Mouse (Mus musculus): ENCODE measurements around the gene Asl. TPM values are rescaled to one million over a fixed set of nuclear protein-coding genes. Genes with fewer than 3 reads are reported as not detected.

The Asl gene
- polyA plus RNA-seq, 1 experiment from 2014 or later: 27.3 TPM

DNA sequence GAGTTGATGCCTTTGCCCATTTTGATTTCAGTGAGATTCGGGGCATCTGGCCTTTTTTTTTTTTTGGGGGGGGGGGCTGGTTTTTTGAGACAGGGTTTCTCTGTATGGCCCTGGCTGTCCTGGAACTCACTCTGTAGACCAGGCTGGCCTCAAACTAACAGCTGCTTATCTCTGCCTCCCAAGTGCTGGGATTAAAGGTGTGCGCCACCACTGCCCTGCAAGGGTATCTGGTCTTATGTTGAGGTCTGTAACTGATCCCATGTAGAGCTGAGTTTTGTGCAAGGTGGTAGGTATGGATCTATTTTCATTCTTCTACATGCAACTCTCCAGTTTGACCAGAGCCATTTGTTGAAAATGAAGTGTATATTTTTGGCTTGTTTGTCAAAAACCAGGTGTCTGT lies 27.3 kb upstream of the Asl start:
- Histone ChIP-seq H3K4me3 (ENCODE audit: low read depth, low read length) (no peak overlapping the region), H3K27me3 (replicated peaks; ENCODE audit: insufficient read depth, low read length) (no peaks in the 10 kb centered on the region), H3K9me3 (ENCODE audit: low read length) (no peaks in the 10 kb centered on the region), H3K9ac (replicated peaks; ENCODE audit: low read depth) (no peak overlapping the region), H3K27ac (ENCODE audit: low read length) (no peak overlapping the region), H3K36me3 (ENCODE audit: insufficient read depth, low read length) (0 out of 2 replicates have a peak, but pooled peaks cover 5% of the 10 kb centered on the region), H3K4me1 (ENCODE audit: insufficient read depth, low read depth, low read length) (no peaks in the 10 kb centered on the region), H3K4me2 (replicated peaks; ENCODE audit: low read depth, low read length) (no peak overlapping the region)
- ATAC-seq (no peak), DNase-seq (ENCODE audit: low spot score) (no peak)
- 89% methylated on average over 2 of the region's 2 CpGs for WGBS
- no peak for TF ChIP-seq EP300 (IDR thresholded peaks at IDR 0.05)
- TF ChIP-seq CTCF (IDR thresholded peaks at IDR 0.05): no peak

DNA sequence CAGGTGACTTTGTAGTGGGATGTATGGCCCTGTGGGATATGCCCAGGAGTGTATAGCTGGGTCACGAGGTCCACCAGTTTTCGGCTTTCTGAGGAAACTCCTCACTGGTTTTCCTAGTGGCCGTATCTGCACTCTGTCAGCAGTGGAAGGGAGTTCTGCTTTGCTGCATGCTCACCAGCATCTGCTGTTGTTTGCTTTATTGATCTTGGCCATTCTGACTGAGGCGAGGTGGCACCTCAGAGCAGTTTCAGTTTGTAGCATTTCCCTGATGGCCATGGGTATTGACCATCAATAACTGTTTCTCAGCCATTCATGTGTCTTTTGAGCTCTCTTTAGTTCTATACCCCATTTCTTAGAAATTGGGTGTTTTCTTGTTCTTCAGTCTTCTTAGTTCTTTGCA lies 26.6 kb upstream of the Asl start:
- no peak for DNase-seq (ENCODE audit: low spot score)
- Histone ChIP-seq H3K36me3 (ENCODE audit: insufficient read depth, low read length) (0 out of 2 replicates have a peak, but pooled peaks cover 5% of the 10 kb centered on the region), H3K4me2 (replicated peaks; ENCODE audit: low read depth, low read length) (no peak overlapping the region), H3K9me3 (ENCODE audit: low read length) (no peaks in the 10 kb centered on the region), H3K4me3 (ENCODE audit: low read depth, low read length) (no peak overlapping the region), H3K27ac (ENCODE audit: low read length) (no peak overlapping the region), H3K4me1 (ENCODE audit: insufficient read depth, low read depth, low read length) (no peaks in the 10 kb centered on the region), H3K27me3 (replicated peaks; ENCODE audit: insufficient read depth, low read length) (no peaks in the 10 kb centered on the region), H3K9ac (replicated peaks; ENCODE audit: low read depth) (no peak overlapping the region)
- WGBS: 97% methylated on average over 4 of the region's 4 CpGs
- no peak for TF ChIP-seq EP300 (IDR thresholded peaks at IDR 0.05)
- no peak for TF ChIP-seq CTCF (IDR thresholded peaks at IDR 0.05)
- ATAC-seq: no peak

DNA sequence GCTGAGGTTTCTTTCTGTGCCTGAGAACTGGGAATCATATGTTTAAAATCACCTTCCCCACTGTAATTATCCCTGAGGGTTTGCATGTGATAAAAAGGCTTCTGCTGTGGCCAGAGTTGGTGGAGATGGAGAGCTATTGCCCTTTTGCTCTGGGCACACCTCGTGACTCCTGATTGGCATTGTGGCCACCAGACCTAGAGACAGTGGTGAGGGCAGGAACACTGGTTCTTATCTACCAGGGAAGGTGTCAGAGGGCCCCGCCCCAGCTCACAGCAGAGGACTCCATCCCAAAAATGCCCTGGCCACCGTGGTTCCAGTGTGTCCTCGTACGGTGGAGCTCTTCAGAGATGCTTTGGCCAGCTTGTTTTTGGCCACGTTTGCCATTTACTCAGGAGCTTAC lies 23.9 kb upstream of the Asl start:
- no peak for DNase-seq (ENCODE audit: low spot score)
- H3K9ac ChIP-seq (replicated peaks; ENCODE audit: low read depth): no peak overlapping the region
- H3K4me2 ChIP-seq (replicated peaks; ENCODE audit: low read depth, low read length): no peak overlapping the region
- no peak overlapping the region for H3K4me3 ChIP-seq (ENCODE audit: low read depth, low read length)
- H3K27ac ChIP-seq (ENCODE audit: low read length): no peak overlapping the region
- WGBS: 93% methylated on average over 6 of the region's 6 CpGs
- TF ChIP-seq CTCF (IDR thresholded peaks at IDR 0.05) (no peak), EP300 (IDR thresholded peaks at IDR 0.05) (no peak)
- no peaks in the 10 kb centered on the region for H3K4me1 ChIP-seq (ENCODE audit: insufficient read depth, low read depth, low read length)
- H3K27me3 ChIP-seq (replicated peaks; ENCODE audit: insufficient read depth, low read length): no peaks in the 10 kb centered on the region
- H3K36me3 ChIP-seq (ENCODE audit: insufficient read depth, low read length): peaks cover 9% of the 10 kb centered on the region; the same call in 1 of the 2 replicates
- ATAC-seq: no peak
- no peaks in the 10 kb centered on the region for H3K9me3 ChIP-seq (ENCODE audit: low read length)

DNA sequence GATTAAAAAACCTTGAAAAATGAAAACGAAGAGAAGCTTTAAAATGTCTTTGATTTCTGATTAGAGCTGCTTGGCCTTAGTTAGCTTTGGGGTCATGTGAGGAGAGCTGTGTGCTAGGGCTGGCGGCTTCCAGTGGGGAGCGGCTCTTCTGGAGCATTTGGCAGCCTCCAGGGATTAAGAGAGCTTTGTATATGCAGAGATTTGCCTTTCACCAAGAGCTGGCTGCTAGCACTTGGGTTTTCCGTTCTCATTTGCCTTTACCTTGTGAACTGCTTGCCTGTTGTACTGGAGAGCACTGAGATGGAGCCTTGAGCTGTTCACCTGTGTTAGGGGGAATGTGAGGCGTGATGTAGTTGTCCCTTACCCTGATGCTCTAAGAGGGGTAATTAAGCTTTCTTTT lies 23.5 kb upstream of the Asl start:
- Histone ChIP-seq H3K27me3 (replicated peaks; ENCODE audit: insufficient read depth, low read length) (no peaks in the 10 kb centered on the region), H3K4me2 (replicated peaks; ENCODE audit: low read depth, low read length) (no peak overlapping the region), H3K27ac (ENCODE audit: low read length) (no peak overlapping the region), H3K9ac (replicated peaks; ENCODE audit: low read depth) (no peak overlapping the region), H3K4me1 (ENCODE audit: insufficient read depth, low read depth, low read length) (no peaks in the 10 kb centered on the region), H3K4me3 (ENCODE audit: low read depth, low read length) (no peak overlapping the region), H3K9me3 (ENCODE audit: low read length) (no peaks in the 10 kb centered on the region), H3K36me3 (ENCODE audit: insufficient read depth, low read length) (peaks cover 9% of the 10 kb centered on the region)
- TF ChIP-seq EP300 (IDR thresholded peaks at IDR 0.05): no peak
- TF ChIP-seq CTCF (IDR thresholded peaks at IDR 0.05): no peak
- no peak for DNase-seq (ENCODE audit: low spot score)
- no peak for ATAC-seq
- WGBS: 84% methylated on average over 5 of the region's 5 CpGs

DNA sequence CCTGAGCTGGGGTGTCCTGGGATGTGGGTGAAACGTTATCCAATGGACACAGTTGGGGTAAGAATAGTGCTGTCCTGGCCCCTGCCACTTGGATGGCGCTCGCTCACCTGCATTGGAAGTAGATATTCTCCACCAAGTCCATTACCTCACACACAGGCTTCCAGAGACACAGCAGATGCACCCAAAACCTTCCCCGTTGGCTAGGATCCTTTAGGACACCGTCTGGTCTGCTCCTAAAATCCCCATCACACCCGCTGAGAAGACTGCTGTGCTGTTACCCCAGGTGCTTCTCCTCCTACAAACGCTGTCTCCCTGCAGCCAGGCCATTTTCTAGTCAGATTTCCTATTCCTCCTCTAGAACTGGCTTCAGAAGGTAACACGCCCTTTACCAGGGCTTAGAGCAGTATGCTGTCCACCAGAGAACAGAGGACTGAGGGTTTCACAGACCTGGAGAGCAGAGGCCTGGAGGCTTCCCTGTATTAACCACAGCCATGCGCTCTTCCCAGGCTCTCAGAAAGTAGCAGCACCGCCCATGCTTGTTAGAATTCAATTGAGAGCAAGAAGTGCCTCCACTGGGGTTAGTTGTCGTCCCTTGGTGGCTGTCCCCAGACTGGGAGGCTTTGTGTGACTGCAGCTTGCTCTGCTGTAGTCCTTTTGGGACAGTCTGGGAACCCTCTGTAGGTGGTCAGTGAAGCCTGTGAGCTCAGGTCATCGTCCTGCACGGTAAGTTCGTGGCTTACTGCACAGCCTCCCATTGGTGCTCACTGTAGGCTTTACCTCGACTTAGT lies 22.2 kb upstream of the Asl start:
- H3K36me3 ChIP-seq (ENCODE audit: insufficient read depth, low read length): peaks cover 16% of the 10 kb centered on the region
- no peak overlapping the region for H3K4me3 ChIP-seq (ENCODE audit: low read depth, low read length)
- no peaks in the 10 kb centered on the region for H3K9me3 ChIP-seq (ENCODE audit: low read length)
- H3K4me1 ChIP-seq (ENCODE audit: insufficient read depth, low read depth, low read length): no peaks in the 10 kb centered on the region
- no peak overlapping the region for H3K4me2 ChIP-seq (replicated peaks; ENCODE audit: low read depth, low read length)
- ATAC-seq (no peak), DNase-seq (ENCODE audit: low spot score) (no peak)
- no peak overlapping the region for H3K27ac ChIP-seq (ENCODE audit: low read length)
- no peak overlapping the region for H3K9ac ChIP-seq (replicated peaks; ENCODE audit: low read depth)
- no peak for TF ChIP-seq CTCF (IDR thresholded peaks at IDR 0.05)
- no peaks in the 10 kb centered on the region for H3K27me3 ChIP-seq (replicated peaks; ENCODE audit: insufficient read depth, low read length)
- 89% methylated on average over 15 of the region's 15 CpGs for WGBS

DNA sequence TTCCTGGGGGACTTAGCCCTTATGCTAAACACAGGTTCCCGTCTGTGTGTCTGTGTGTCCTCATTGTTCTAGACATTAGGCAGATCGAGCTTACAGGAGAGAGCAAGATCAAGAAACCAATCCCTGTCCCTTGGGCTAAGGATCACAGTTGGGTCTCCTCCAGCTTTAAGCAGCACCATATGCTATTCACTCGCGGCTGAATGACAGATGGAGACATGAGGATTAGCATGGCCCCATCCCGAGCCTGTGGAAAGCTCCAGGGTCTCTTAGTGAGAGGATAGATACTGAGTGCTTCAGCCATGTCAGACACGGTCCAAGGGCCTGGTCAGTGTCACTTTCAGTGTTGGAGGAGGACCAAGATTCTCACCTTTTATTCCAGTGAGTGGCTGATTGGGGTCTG lies 21.4 kb upstream of the Asl start:
- Histone ChIP-seq H3K9me3 (ENCODE audit: low read length) (no peaks in the 10 kb centered on the region), H3K4me1 (ENCODE audit: insufficient read depth, low read depth, low read length) (no peaks in the 10 kb centered on the region), H3K27me3 (replicated peaks; ENCODE audit: insufficient read depth, low read length) (no peaks in the 10 kb centered on the region), H3K4me3 (ENCODE audit: low read depth, low read length) (no peak overlapping the region), H3K9ac (replicated peaks; ENCODE audit: low read depth) (no peak overlapping the region), H3K27ac (ENCODE audit: low read length) (no peak overlapping the region), H3K36me3 (ENCODE audit: insufficient read depth, low read length) (peaks cover 16% of the 10 kb centered on the region), H3K4me2 (replicated peaks; ENCODE audit: low read depth, low read length) (no peak overlapping the region)
- WGBS: 67% methylated on average over 6 of the region's 6 CpGs
- ATAC-seq: no peak
- no peak for DNase-seq (ENCODE audit: low spot score)
- TF ChIP-seq EP300 (IDR thresholded peaks at IDR 0.05) (no peak), CTCF (IDR thresholded peaks at IDR 0.05) (no peak)
